Mouse (Mus musculus) right cerebral cortex, postnatal 36 days (tissue): ENCODE data around the gene Tm6sf2.
A peak's percentile ranks its signal among the peaks of the same experiment; 100 is the strongest.
"Not testable (repeated sequence)": the region's sequence is repeated elsewhere in the genome, so short reads cannot be mapped to it uniquely, and the experiment has no call there.

Experiments used
- DNase-seq, 2 experiments: peaks; one replicate each; pipeline ENCODE4 v3.0.0; 2022; ENCODE audit warnings: low spot score in 2 of 2, mixed read lengths in 1 of 2

Tm6sf2 gene

GRCm38 (mm10) chr8:70072441-70073069 lies at the start of gene Tm6sf2:
Tm6sf2 (plus strand) TSS chr8:70072924.
- no peak for DNase-seq

- no peak for DNase-seq
Measured at GRCm38 (mm10) chr8:70023596-70023995, 49.1 kb upstream of the Tm6sf2 start.

- no peak for DNase-seq
Measured at GRCm38 (mm10) chr8:70026151-70026550, 46.6 kb upstream of the Tm6sf2 start.

- DNase-seq, result no peak
Measured at GRCm38 (mm10) chr8:70030255-70030654, 42.5 kb upstream of the Tm6sf2 start.

- no peak for DNase-seq
Measured at GRCm38 (mm10) chr8:70037994-70038393, 34.7 kb upstream of the Tm6sf2 start.

GRCm38 (mm10) chr8:70041885-70042546 lies 30.7 kb upstream of the Tm6sf2 start:
- peak in 1 of 2 experiments; percentile 28 for DNase-seq

- DNase-seq, result peak; percentile 89
Measured at GRCm38 (mm10) chr8:70042583-70043455, 29.9 kb upstream of the Tm6sf2 start, which contains the start of the genes Mau2 and Sugp1. Mau2 (minus strand) TSS chr8:70042734. Sugp1 (plus strand) TSS chr8:70042813.

GRCm38 (mm10) chr8:70043996-70044395 lies 28.7 kb upstream of the Tm6sf2 start:
- DNase-seq, result no peak

- DNase-seq, result no peak
Measured at GRCm38 (mm10) chr8:70049662-70050061, 23.1 kb upstream of the Tm6sf2 start.

- not testable (repeated sequence) for DNase-seq
Measured at GRCm38 (mm10) chr8:70050434-70050833, 22.3 kb upstream of the Tm6sf2 start.

GRCm38 (mm10) chr8:70057721-70058120 lies 15.0 kb upstream of the Tm6sf2 start:
- no peak for DNase-seq

GRCm38 (mm10) chr8:70071836-70072440 lies 786 bp upstream of the Tm6sf2 start:
- DNase-seq, result no peak

GRCm38 (mm10) chr8:70073120-70073519 lies 396 bp downstream of the Tm6sf2 start:
- DNase-seq, result no peak

- DNase-seq, result no peak
Measured at GRCm38 (mm10) chr8:70073682-70074081, 958 bp downstream of the Tm6sf2 start.

- no peak for DNase-seq
Measured at GRCm38 (mm10) chr8:70081976-70082375, 9.3 kb downstream of the Tm6sf2 start.

- DNase-seq, result peak in 1 of 2 experiments; percentile 56
Measured at GRCm38 (mm10) chr8:70083285-70083684, 10.6 kb downstream of the Tm6sf2 start, which contains the start of gene Hapln4. Hapln4 (plus strand) TSS chr8:70083457.

- DNase-seq, result no peak
Measured at GRCm38 (mm10) chr8:70084191-70085065, 11.7 kb downstream of the Tm6sf2 start.

- no peak for DNase-seq
Measured at GRCm38 (mm10) chr8:70086151-70086550, 13.4 kb downstream of the Tm6sf2 start.

- DNase-seq, result no peak
Measured at GRCm38 (mm10) chr8:70087237-70087636, 14.5 kb downstream of the Tm6sf2 start.

GRCm38 (mm10) chr8:70087836-70088650 lies 15.3 kb downstream of the Tm6sf2 start:
- peak in 1 of 2 experiments; percentile 58 for DNase-seq
